Mouse (Mus musculus) liver, embryonic 14.5 days (tissue): Measurements from ENCODE around the gene Gli1. TPM values are rescaled to one million over a fixed set of nuclear protein-coding genes. Genes with fewer than 3 reads are reported as not detected.

Experiments
- ATAC-seq: fragments of 200-750 bp; cut with Nextera tagmentation; 2 replicates; pipeline ENCODE4 v1.8.0; 2017; ENCODE audit warnings: moderate number of reproducible peaks, mild to moderate bottlenecking, moderate library complexity; ENCODE audit not compliant: insufficient read depth
- DNase-seq, 3 experiments: peaks; one replicate each; pipeline ENCODE4 v3.0.0-alpha.2; 2012 to 2013; ENCODE audit warnings: low read depth in 3 of 3, low spot score in 3 of 3
- H3K27ac ChIP-seq: fragments of 300-500 bp; sonication (generic); 2 replicates; pipeline ENCODE4 v1.5.1; 2014; ENCODE audit warnings: moderate library complexity, mild to moderate bottlenecking, control low read depth, inconsistent platforms
- H3K27me3 ChIP-seq: fragments of 300-500 bp; sonication (generic); 2 replicates; pipeline ENCODE4 v1.6.1; 2014; ENCODE audit warnings: mild to moderate bottlenecking, low read length, moderate library complexity; ENCODE audit not compliant: control insufficient read depth, insufficient read depth
- H3K36me3 ChIP-seq: fragments of 300-500 bp; sonication (generic); replicated peaks from 2 replicates; pipeline ENCODE4 v1.6.1; 2014; ENCODE audit warnings: low read depth; ENCODE audit not compliant: control insufficient read depth, insufficient read depth
- H3K4me1 ChIP-seq, 2 experiments: fragments of 200-500 bp in 1 of 2; fragments of 300-500 bp in 1 of 2; sonication (generic) in 1 of 2; replicated peaks; 2 replicates each; pipeline ENCODE4 v1.6.1; 2012 to 2014; ENCODE audit warnings: antibody characterized with exemption in 1 of 2, inconsistent platforms in 1 of 2, low read length in 1 of 2; ENCODE audit not compliant: control insufficient read depth in 2 of 2, insufficient read depth in 2 of 2
- H3K4me2 ChIP-seq: fragments of 300-500 bp; sonication (generic); 2 replicates; pipeline ENCODE4 v1.6.1; 2014; ENCODE audit warnings: low read depth, mild to moderate bottlenecking, control low read depth, moderate library complexity
- H3K4me3 ChIP-seq, 2 experiments: fragments of 200-500 bp in 1 of 2; fragments of 300-500 bp in 1 of 2; sonication (generic) in 1 of 2; 2 replicates each; pipeline ENCODE4 v1.5.1; 2012 to 2014; ENCODE audit warnings: low read depth in 2 of 2, low read length in 2 of 2, mild to moderate bottlenecking in 2 of 2, control low read depth in 1 of 2, inconsistent platforms in 1 of 2, moderate library complexity in 1 of 2; ENCODE audit not compliant: insufficient read depth in 1 of 2
- H3K9ac ChIP-seq: fragments of 300-500 bp; sonication (generic); replicated peaks from 2 replicates; pipeline ENCODE4 v1.6.1; 2014; ENCODE audit warnings: mild to moderate bottlenecking, control low read depth, moderate library complexity
- H3K9me3 ChIP-seq: fragments of 300-500 bp; sonication (generic); 2 replicates; pipeline ENCODE4 v1.6.1; 2016; ENCODE audit warnings: low read length, mixed read lengths; ENCODE audit not compliant: control insufficient read depth
- CTCF ChIP-seq: IDR thresholded peaks from 2 replicates; pipeline ENCODE4 v1.5.1; 2016; ENCODE audit warnings: antibody characterized with exemption, low read depth, control low read depth
- EP300 ChIP-seq: IDR thresholded peaks from 2 replicates; pipeline ENCODE4 v1.6.1; 2016; ENCODE audit warnings: antibody characterized with exemption, low read depth
- WGBS: fragments of 180-500 bp; shearing (Covaris S2); extraction: QIAGEN DNeasy Blood & Tissue Kit; methylation state at CpG from one replicate; pipeline ENCODE4 v1.1.7; 2014; ENCODE audit not compliant: insufficient replicate concordance; 5-methylcytosine and 5-hydroxymethylcytosine counted together
- polyA plus RNA-seq, 2 experiments: library from polyadenylated mRNA; depleted of rRNA in 1 of 2; stranded (reverse) in 1 of 2; unstranded in 1 of 2; fragments of >200 nt; fragmentation: Nextera tagmentation in 1 of 2; extraction: Ambion mirVana in 1 of 2; gene quantifications; 2 replicates each; pipeline versions ENCODE4 v1.2.1 to v1.2.3; 2012 to 2014

Gene Gli1
- polyA plus RNA-seq, 2 experiments, result 0.15 to 1.1 TPM

DNA sequence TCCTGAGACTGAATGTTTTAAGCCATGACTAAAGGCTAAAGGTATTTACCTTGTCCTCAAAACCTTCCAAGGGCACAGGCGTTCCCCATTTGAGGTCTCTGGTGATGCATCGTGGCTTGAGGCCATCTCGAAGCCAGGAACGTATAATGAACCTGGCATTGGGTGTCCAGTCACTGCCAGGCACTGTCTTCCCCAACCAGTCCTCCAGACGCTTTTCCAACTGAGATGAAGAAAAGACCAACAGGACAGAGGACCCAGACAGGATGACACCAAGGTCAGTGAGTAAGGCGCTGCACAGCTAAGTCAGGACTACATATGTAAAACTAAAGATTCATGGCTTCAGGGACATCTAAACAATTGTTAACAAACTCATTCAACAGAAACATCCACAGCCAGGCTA, 41.4 kb downstream of the Gli1 start:
- H3K27ac ChIP-seq, result no peak overlapping the region
- H3K36me3 ChIP-seq, result peaks cover 93% of the 10 kb centered on the region
- H3K4me2 ChIP-seq, result no peak overlapping the region
- ATAC-seq (no peak), DNase-seq (no peak)
- H3K9me3 ChIP-seq, result no peaks in the 10 kb centered on the region
- no peaks in the 10 kb centered on the region for H3K27me3 ChIP-seq
- H3K4me1 ChIP-seq, result no peaks in the 10 kb centered on the region
- TF ChIP-seq EP300, result no peak
- TF ChIP-seq CTCF, result no peak
- no peak overlapping the region for H3K4me3 ChIP-seq
- 87% methylated on average over 6 of the region's 6 CpGs for WGBS
- H3K9ac ChIP-seq, result no peak overlapping the region

DNA sequence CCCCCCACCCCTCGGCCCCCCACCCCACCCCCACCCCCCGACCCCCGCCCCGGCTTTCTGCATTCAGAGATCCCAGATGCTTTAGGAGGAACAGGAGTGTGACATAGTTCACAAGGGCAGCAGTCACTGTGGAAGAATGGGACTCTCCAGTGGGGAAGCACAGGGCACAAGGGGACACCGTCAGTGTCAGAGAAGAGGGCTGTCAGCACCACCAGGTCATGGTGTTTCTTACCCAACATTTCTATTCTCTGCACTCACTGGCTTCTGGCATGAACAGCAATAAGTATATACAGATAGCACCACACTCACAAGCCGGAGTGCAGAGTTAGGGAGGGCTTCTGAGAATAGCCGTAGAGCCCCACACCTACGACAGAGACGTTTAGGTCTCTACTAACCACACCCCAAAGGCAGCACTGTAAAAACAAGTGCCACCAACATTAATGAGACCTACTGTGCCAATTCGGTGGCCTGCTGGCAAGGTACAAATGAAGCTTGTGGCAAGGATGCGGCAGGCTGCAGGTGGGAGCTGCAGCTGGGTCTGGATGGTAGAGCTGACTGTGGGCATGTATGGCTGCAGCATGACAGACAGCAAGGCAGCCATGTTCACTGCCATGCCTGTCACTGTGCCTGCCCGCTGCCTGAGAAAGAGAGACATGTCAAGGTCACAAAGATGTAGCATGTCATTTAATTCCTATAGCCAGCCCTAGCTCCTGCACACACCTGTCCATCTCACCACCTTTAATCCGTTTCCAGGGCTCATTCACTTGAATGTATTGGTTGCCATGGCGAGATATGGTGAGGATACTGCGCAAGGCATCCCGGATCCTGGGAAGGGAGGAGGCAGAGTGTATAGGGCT, 44.5 kb downstream of the Gli1 start:
- H3K9me3 ChIP-seq, result no peaks in the 10 kb centered on the region
- ATAC-seq (no peak), DNase-seq (no peak)
- peaks cover 93% of the 10 kb centered on the region for H3K36me3 ChIP-seq
- H3K27ac ChIP-seq, result no peak overlapping the region
- H3K4me3 ChIP-seq, result no peak overlapping the region
- H3K9ac ChIP-seq, result no peak overlapping the region
- TF ChIP-seq EP300 (no peak), CTCF (no peak)
- no peak overlapping the region for H3K4me2 ChIP-seq
- H3K4me1 ChIP-seq, result peaks cover 10 to 17% of the 10 kb centered on the region in 2 experiments
- H3K27me3 ChIP-seq, result no peaks in the 10 kb centered on the region
- WGBS, result 78% methylated on average over 16 of the region's 16 CpGs

DNA sequence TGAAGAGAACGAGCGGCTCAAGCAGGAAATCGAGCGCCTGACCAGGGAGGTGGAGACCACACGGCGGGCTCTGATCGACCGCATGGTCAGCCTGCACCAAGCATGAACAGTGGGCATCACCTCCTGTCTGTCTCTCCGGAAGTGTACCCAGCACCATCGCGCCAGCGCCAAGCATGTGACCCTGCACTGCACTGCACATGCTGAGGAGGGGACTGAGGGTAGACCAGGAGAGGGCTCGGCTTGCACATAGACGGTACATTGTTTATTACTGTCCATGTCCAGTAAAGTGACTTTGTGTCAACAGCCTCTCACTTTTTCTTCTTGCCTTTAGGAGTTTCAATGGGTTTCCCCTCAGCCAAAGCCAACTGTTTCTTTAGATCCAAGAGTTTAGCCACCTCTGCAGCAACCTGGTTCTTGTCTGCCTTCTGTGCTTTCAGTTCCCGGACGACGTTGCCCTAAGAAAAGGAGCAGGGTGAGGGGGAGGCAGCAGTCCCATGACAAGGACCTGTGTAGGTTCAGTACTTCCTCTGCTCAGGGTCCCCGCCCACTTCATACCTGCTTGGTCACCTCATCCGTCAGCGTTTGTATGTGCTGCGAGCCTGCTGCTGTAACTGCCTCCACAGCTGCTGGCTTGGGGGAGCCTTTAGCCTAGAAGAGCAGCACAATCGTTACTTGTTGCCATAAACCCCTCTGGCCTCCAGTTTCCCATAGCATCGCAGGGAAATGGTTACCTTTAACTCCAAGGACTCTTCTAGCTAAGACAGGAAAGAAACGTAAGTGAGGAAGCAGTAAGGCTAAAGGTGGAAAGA, 45.6 kb downstream of the Gli1 start:
- Histone ChIP-seq H3K4me3 (no peak overlapping the region), H3K27me3 (no peaks in the 10 kb centered on the region), H3K9me3 (no peaks in the 10 kb centered on the region), H3K27ac (no peak overlapping the region), H3K36me3 (peaks cover 84% of the 10 kb centered on the region), H3K4me2 (no peak overlapping the region), H3K4me1 (peaks cover 16 to 19% of the 10 kb centered on the region in 2 experiments), H3K9ac (no peak overlapping the region)
- ATAC-seq, result no peak
- WGBS, result 84% methylated on average over 24 of the region's 24 CpGs
- TF ChIP-seq CTCF, result no peak
- no peak for TF ChIP-seq EP300
- DNase-seq, result no peak

DNA sequence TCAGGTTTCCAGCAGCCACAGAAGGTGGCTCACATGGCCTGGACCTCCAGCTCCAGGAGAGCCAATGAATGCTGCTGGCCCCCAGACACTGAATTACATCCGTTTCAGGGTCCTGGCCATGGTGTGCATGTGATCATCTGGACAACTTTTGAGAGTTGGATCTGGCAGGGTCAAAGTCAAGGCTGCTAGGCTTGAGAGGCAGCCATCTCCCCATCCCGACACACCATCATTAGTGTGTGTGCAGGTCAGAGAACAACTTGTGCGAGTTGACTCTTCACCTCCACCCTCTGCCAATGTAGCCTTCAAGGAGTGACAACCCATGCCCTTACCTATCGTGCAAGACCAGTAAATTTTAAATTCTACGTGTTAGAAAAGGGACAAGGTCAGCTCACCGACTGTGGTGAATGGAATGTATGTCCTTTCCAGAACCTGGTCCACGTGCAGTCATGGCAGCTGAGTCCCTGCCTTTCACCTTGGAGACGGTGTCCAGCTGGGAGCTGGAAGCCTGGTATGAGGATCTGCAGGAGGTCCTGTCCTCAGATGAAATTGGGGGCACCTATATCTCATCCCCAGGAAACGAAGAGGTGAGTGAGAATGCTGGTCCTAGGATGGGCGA, 46.8 kb downstream of the Gli1 start:
- H3K9me3 ChIP-seq, result no peaks in the 10 kb centered on the region
- H3K27ac ChIP-seq, result no peak overlapping the region
- peaks cover 73% of the 10 kb centered on the region for H3K36me3 ChIP-seq
- ATAC-seq (no peak), DNase-seq (no peak)
- H3K9ac ChIP-seq, result no peak overlapping the region
- WGBS, result 85% methylated on average over 10 of the region's 10 CpGs
- H3K4me1 ChIP-seq, result peaks cover 16 to 19% of the 10 kb centered on the region in 2 experiments
- H3K4me2 ChIP-seq, result no peak overlapping the region
- TF ChIP-seq EP300 (no peak), CTCF (no peak)
- H3K4me3 ChIP-seq, result no peak overlapping the region
- no peaks in the 10 kb centered on the region for H3K27me3 ChIP-seq
